Mouse (Mus musculus) cortical plate, adult 2 months (tissue): ENCODE measurements around the gene Alpl. TPM values are rescaled to one million over a fixed set of nuclear protein-coding genes. Genes with fewer than 3 reads are reported as not detected.

ENCODE experiments used
- H3K27ac ChIP-seq: fragments of 200-500 bp; 2 replicates; pipeline ENCODE4 v1.5.1; 2012; ENCODE audit warnings: low read length, control low read depth, inconsistent platforms; ENCODE audit not compliant: insufficient read depth
- H3K4me1 ChIP-seq: fragments of 200-500 bp; 2 replicates; pipeline ENCODE4 v1.6.1; 2011; ENCODE audit warnings: low read length; ENCODE audit not compliant: control insufficient read depth, insufficient read depth
- H3K4me3 ChIP-seq: fragments of 200-500 bp; 2 replicates; pipeline ENCODE4 v1.5.1; 2011; ENCODE audit warnings: mild to moderate bottlenecking, low read length, control low read depth; ENCODE audit not compliant: insufficient read depth
- CTCF ChIP-seq: fragments of 200-500 bp; IDR thresholded peaks from 2 replicates; pipeline ENCODE4 v1.5.1; 2011; ENCODE audit warnings: mild to moderate bottlenecking, control low read depth, low read length; ENCODE audit not compliant: insufficient read depth; ENCODE audit errors: extremely low read depth
- POLR2A ChIP-seq: fragments of 200-500 bp; IDR thresholded peaks from 2 replicates; pipeline ENCODE4 v1.6.1; 2011; ENCODE audit warnings: mild to moderate bottlenecking, low read length, control low read depth; ENCODE audit not compliant: insufficient read depth; ENCODE audit errors: extremely low read depth
- polyA plus RNA-seq: library from polyadenylated mRNA; depleted of rRNA; stranded (reverse); fragments of >200 nt; gene quantifications from 2 replicates; pipeline ENCODE4 v1.2.3, GENCODE M21; 2012

Alpl gene
- polyA plus RNA-seq, 1 experiment, result 12.9 TPM

DNA sequence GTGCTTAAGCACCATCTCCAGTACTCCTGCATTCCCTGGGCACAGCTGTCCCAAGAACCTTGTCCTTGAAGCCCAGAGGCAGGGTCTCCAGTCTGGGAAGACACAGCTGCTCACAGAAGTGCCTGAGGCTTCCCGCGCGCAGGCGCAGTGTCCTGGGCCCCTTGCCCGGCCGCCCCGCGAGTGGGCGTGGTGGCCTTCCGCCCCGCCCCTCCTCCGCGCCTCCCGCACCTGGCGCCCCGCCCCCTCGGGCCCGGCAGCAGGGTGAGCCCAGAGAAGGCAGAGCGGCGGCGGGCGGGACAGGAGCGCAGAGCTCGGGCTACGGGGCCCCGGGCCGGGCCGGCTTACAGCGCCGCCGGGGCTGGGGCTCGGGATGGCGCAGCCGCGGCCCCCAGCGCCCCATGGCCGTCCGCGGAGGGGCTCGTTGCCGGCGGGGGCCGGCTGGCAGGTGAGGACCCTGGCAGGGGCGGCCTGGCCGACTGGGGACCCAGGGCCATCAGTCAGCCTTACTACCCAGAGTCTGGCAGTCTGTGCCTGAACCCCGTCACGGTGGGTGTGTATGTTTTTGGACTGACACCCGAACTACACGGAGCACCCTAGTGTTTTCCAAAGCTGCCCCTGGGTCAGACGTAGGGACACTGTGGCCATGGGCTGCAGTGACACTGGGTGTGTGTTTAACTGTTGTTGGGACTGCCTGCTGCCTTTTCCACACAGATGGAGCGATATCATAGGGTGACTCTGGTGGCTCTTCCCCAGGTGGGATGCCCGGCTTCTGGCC, 88.8 kb downstream of the Alpl start:
- H3K4me3 ChIP-seq, result no peak overlapping the region
- no peak overlapping the region for H3K27ac ChIP-seq
- TF ChIP-seq POLR2A, result no peak
- no peak for TF ChIP-seq CTCF
- peaks cover 11% of the 10 kb centered on the region for H3K4me1 ChIP-seq

DNA sequence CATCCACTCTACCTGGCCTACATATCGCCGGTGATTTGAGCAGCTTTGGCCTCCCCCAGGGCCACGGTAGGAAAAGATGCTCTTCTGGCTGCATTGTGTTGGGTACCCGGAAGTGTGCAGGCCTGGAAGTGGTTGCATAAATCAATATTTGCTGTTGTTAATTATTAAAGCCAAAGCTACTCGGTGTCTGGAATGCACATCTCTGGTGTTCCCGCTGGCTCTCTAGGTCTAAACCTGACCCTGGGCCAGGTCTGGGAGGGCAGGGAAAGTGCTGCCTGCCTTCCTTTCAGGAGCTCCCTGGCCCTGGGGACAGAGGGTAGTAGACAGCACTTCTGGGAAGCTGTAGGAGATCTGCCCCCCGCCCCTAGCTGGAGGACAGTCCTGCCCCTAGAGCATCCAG, 89.7 kb downstream of the Alpl start:
- H3K4me3 ChIP-seq, result no peak overlapping the region
- H3K4me1 ChIP-seq, result peaks cover 11% of the 10 kb centered on the region
- TF ChIP-seq POLR2A (no peak), CTCF (no peak)
- no peak overlapping the region for H3K27ac ChIP-seq

DNA sequence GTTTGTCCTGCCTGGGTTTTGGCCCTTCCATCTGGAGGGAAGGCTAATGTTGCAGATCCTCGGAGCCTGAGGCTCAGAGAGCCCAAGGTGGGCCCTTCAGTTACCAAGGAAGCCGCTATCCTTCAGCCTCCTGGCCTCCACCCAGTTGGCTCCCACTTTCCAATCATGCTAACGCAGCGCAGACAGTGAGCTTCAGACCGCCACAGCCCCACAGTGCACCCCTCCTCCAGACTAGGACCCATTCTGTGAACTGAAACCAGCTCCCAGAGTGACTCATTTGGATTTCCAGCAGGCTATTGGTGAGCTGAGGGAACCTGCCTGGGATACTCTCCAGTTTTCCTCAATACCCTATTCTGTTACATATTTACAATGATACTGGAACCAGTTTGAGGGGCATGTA, 90.8 kb downstream of the Alpl start:
- no peak for TF ChIP-seq CTCF
- no peak for TF ChIP-seq POLR2A
- Histone ChIP-seq H3K4me1 (peaks cover 11% of the 10 kb centered on the region), H3K4me3 (no peak overlapping the region), H3K27ac (no peak overlapping the region)

DNA sequence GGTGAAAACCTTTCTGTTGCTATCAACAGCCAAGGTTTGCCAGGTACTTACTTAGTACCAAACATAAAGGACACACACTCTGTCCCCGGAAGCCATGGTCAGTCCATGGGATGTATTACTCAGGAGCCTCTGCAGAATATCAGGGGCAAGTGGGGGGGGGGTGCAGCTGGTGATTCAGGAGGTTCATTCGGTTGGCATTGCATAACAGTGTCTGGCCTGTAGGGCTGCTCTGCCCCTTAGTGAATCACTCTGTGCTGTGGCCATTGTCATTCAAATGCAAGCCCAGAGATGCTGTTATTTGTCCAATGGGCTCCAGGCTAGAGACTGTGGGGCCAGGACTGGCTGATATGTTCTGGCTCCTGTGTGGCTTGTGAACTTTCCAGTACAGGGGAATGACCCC, 91.6 kb downstream of the Alpl start:
- TF ChIP-seq POLR2A, result no peak
- no peak for TF ChIP-seq CTCF
- Histone ChIP-seq H3K27ac (no peak overlapping the region), H3K4me3 (no peak overlapping the region), H3K4me1 (peaks cover 15% of the 10 kb centered on the region)

DNA sequence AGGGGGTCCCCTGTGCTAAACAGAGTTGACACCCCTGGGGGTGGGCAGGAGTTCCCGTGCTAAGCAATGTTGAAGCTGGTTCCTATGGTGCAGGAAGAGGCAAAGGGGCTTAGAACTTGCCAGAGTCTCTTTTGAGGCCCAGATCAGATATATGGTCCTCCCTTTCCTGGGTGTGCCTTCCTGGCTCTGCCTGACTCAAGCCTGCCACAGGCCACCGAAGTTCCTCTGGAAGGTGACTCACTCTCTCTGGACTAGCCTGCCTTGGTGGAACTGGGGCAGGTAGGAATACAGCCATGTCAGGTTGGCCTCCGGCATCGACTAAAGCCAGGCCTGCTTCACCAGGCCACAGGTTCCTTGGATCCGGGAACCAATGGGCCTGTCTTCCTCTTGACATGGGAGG, 93.1 kb downstream of the Alpl start:
- H3K4me3 ChIP-seq, result no peak overlapping the region
- TF ChIP-seq POLR2A (no peak), CTCF (no peak)
- peaks cover 17% of the 10 kb centered on the region for H3K4me1 ChIP-seq
- no peak overlapping the region for H3K27ac ChIP-seq

DNA sequence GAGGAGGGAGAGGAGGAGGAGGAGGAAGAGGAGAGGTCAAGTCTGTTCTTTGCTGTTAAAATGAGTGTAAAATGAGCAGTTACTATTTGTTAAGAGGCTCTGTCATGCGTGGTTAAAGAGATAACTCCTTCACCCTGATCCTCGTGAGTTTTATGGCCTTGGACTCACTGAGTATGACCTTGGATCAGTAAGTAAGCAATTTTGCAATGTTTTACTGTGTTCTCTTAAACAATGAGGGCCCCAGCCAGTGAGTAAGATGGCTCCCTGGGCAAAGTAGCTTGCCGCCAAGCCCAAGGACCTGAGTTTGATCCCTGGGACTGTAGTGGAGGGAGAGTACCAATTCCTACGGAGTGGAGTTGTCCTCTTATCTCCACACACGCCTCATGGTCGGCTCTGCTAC, 95.2 kb downstream of the Alpl start:
- Histone ChIP-seq H3K4me1 (peaks cover 17% of the 10 kb centered on the region), H3K4me3 (no peak overlapping the region), H3K27ac (no peak overlapping the region)
- TF ChIP-seq CTCF (no peak), POLR2A (no peak)

DNA sequence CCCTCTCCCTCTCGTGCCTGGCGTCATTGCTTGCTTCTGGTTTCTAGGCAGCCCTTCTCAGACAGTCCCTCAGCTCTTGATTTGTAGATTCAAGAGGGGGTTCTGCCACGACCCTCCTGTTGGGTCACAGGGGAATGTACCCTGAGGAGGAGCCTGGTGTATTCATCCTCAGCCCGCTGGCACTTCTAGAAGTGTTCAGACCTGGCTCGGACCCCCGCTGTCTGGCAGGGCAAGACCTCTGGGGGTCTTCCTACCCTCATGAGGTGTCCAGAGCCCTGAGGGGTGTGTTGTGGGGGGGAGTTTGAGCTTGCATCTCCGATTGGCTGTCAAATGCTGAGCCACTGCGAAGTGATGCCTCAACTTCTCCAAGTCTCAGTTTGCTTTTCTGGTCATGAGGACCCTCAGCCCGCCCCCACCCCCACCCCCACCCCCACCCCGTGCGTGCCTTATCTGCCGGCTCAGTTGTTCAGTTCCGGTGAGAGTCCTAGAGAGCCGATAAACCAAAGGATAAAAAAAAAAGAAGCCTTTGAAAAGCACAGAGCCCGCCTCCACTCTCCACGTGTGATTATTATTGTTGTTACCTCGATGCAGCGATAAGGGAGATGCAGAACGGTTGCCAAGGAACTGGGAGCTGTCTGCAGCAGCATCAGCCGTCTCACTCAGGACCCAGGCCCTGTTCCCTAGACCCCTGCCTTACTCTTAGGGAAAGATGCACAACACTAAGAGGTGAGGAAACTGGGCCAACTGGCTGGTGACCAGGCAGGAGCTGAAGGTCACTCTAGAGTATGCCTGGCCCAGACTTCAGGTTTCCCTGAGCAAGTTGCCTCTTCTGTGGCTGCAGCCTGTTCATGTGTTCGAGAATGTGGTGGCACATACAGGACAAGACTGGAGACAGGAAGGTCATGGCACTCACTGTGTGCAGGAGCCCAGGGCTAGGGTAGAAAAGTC, 96.6 kb downstream of the Alpl start:
- Histone ChIP-seq H3K27ac (no peak overlapping the region), H3K4me3 (no peak overlapping the region), H3K4me1 (peaks cover 16% of the 10 kb centered on the region)
- no peak for TF ChIP-seq POLR2A

DNA sequence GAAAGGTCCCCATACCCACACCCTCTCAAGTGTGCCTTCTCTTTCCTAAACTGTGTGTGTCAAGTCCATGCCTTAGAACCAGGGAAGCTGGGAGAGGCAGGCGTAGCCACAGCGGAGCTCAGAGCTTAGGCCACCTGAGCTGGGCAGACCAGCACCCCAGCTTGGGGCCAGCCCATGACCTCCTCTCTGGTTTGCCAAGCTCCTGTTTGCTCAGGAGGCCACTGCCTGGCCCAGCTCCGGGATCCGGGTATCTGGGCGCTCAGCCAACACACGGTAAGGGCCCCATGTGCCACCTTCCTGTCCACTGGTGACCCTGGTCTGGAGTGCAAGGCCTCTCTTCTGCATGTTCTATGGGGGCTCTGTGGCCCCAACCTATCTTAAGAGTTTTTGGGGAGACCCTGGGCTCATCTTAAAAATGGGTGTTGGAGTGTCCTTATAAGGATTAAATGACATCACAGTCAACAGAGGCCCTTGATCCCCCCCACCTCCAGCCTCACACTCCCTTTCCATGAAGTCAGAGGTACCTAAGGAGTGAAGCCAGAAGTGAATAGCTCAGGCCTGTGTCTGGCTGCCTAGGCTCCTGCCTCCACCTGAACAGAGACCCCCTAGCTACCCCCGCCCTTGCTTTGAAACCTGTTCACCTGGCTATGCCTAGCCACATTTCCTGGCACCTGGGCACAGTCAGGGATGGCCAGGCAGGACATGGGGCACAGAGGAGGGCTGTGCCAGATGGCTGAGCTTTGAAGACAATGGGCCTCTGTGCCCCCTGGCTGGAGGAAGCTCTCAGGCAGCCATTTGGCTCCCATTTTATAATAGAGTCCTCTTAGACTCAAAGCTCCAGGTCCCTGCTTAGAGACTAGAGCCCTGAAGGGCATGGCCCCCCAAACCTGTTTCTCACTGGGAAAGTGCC, 97.9 kb downstream of the Alpl start:
- peaks cover 16% of the 10 kb centered on the region for H3K4me1 ChIP-seq
- H3K4me3 ChIP-seq, result no peak overlapping the region
- H3K27ac ChIP-seq, result no peak overlapping the region
- no peak for TF ChIP-seq CTCF
- TF ChIP-seq POLR2A, result no peak

DNA sequence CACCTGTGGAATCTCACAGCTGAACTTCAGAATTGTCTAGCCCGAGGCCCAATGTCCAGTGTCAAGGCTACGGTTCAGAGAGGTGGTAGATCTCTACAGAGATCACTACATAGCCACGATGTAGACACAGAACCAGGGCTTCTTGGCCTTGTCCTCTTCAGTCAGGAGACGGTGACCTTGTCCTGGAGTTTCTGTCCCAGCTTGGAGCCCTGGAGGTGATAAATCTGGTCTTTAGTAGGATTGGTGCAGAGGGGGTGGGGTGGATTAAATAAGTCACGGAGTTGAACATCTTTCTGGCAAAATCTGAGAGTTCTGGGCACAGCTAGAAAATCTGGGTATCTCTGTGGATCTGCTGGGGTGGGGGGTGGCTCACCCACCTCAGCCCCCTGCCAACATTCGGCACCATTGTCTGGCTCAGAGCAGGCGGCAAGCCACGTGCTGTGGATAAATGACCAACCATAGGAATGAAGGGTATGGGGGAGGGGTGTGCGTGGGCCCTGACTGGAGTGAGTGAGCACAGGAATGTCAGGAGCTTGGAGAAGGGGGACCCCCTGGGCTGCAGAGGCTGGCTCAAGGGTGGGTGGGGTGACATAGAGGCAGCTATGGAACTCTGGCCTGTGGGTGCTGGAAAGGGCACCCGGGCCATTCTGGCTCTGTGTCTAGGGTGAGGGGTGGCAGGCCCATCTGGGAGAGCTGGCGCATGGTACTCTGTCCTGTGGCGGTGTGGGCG, 98.9 kb downstream of the Alpl start:
- Histone ChIP-seq H3K4me3 (no peak overlapping the region), H3K27ac (no peak overlapping the region), H3K4me1 (peaks cover 16% of the 10 kb centered on the region)
- no peak for TF ChIP-seq POLR2A
- no peak for TF ChIP-seq CTCF
